Mouse (Mus musculus): Measurements from ENCODE around the gene Cldnd2. TPM values are rescaled to one million over a fixed set of nuclear protein-coding genes. Genes with fewer than 3 reads are reported as not detected.
"Not testable (repeated sequence)": the region's sequence is repeated elsewhere in the genome, so short reads cannot be mapped to it uniquely, and the experiment has no call there.

Cldnd2 gene
- not detected in 2 replicates for polyA plus RNA-seq (2015; fragmentation: Nextera tagmentation; extraction: Ambion mirVana)

DNA sequence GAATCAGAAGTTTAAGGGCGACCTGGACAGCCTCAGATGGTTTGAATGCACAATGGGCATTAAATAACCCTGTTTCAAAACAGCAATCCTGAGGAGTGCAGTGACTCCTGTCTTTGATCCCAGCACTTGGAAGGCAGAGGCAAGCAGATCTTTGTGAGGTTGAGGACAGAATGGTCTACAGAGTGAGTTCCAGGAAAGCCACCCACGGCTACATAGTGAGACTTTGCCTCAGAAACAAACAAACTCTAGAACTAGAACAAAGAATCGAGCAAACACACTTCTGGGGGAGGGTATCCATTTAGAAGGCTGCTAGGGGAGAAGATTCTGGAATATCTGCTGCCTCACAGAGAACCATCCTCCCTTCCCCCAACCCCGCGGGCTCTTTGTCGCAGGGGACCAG is at the start of gene Cldnd2:
Cldnd2 (plus strand) TSS at position 301 of the 400 bp plus-strand sequence.
- no peak for DNase-seq (ENCODE audit: low spot score)

DNA sequence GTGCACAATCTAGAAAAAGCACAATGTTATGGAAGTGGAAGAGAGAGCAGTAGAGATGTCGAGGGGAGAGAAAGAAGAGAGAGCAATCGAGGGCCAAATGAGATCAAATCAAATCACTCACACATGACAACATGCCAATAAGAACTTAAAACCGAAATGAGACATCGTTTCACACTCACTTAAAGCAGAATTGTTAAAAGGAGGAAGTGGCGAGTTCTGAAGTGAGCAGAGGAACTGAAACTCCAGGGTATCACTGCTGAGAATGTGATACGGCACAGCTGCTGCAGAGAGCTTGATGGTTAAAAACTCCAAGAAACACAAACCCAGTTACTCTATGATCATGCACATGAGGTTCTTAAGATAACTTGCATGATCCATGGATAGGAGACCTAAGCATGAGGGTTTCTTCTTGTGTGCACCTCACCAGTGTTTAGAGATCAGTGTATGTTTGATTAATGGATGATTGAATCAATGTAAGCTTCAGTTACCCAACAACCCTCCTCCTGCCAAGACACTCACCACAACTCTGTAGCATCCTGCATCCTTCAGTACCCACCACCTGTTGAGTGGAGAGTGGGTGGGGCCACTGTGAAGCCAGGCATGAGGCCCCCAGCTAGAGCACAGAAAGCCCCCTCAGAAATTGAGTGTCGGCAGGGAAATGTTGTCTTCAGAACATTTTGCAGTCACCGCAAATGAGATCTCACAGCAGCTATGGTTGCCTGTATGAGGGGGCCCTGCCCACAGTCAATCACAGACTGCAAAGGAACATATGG is 48.0 kb upstream of the Cldnd2 start:
- DNase-seq (ENCODE audit: low spot score): peak; percentile 8

DNA sequence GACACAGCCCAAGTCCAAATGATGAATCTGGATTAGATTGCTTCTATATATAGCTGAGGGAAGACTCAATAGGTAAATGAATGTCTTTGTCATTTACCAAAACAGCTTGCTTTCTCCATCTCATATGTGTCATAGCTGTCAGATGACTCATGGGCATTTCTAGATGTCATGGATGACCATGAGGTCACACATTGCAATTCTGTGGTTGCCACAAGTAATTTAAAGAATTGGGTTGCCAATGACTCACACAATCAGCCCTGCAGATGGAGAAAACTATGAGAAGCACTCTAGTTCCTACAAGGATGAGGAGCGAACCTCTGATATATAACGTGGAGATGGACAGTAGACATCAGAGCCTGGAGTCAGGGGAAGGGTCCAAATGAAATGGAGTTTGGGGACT is 41.1 kb upstream of the Cldnd2 start:
- no peak for DNase-seq (ENCODE audit: low spot score)

DNA sequence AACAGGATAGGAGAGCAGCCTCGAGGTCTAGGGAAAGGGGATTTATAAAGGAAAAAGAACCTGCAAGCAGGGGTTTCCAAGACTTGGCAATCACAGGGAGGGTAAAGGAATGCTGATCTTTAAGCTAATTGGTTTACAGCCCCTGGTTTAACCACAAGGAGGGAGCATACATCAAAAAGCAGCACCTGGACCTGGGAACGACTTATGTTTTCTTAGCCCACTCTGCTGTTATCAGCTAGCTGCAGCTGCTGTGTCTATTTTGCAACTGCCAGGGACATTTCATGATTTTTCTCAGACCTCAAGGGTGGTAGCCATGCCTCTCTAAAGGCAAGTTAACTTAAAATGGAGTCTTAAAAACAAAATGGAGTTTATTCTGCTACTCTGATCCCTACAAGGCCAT is 37.9 kb upstream of the Cldnd2 start:
- no peak for DNase-seq (ENCODE audit: low spot score)

DNA sequence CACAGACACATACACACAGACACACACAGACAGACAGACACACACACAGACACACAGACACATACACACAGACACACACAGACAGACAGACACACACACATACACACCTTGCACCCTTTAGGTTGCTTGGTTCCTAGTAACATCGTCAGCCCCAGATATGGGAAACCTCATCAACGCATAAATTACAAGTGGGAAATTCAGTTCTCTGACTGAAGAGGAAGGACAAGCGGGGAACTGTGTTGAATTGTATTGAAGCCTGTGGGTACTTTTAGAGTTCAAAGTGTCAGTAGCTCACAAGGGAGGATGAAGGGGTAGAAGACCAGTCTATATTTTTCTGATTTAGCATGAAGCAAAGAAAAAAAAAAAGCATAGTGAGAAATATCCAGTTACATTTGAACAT is 33.0 kb upstream of the Cldnd2 start:
- no peak for DNase-seq (ENCODE audit: low spot score)

DNA sequence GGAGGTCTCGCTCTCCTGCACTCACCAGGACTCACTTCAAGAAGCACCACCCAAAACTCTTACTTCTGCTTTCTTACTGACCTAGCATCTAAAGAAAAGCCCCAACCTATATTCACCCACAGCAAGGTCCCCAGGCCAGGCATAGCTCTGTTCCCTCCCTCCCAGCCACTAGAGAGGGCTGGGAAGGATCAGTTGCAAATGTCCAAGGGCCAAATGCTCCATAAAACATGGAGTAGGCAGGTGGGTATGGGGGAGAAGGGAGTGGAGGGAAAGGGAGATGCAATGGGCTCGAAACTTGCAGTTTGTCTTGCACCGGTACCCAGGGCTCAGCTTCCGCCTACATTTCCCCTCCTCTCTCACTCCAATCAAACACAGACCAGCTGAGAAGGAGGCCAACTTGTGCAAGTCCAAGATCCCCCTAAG is 32.4 kb upstream of the Cldnd2 start, which contains the start of gene Siglecg:
Siglecg (plus strand) TSS at position 74 of the 423 bp plus-strand sequence.
- DNase-seq (ENCODE audit: low spot score): no peak

DNA sequence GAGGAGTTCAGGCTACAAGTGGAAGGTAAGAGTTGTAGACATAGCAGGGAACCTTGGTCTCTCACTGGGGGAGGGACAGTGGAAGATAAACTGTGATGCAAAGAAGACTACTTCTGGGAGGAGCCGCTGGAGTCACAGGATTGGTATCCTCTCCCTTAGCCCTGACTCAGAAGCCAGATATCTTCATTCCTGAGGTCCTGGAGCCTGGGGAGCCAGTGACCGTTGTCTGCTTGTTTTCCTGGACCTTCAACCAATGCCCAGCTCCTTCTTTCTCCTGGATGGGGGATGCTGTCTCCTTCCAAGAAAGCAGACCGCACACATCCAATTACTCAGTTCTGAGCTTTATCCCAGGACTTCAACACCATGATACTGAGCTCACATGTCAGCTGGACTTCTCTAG is 31.5 kb upstream of the Cldnd2 start:
- no peak for DNase-seq (ENCODE audit: low spot score)

DNA sequence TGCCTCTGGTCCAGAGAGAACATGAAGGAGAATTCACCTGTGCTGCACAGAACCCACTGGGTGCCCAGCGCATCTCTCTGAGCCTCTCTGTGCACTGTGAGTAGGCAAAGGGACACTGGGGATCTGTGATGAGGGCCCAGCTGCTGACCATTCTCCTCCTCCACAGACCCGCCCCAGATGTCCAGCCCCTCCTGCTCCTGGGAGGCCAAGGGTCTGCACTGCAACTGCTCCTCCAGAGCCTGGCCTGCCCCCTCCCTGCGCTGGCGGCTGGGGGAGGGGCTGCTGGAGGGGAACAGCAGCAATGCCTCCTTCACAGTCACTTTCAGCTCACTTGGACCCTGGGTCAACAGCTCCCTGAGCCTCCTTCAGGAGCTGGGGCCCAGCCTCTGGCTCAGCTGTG is 28.9 kb upstream of the Cldnd2 start:
- DNase-seq (ENCODE audit: low spot score): not testable (repeated sequence)

DNA sequence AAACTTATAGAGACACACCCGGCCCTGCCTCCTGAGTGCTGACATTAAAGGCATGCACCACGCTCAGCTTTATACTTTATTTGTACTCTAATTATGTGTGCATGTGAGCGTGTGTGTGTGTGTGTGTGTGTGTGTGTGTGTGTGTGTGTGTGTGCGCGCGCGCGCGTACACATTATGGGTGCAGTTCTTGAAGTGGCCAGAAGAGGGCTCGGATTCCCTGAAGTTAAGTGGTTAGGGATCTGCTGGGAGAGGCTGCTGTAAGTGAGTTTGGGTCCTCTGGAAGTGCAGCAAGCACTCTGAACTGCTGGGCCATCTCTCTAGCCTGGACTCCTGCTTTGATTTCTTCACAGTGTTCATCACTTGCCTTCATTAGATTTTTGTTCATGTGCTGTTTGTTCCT is 23.3 kb upstream of the Cldnd2 start:
- no peak for DNase-seq (ENCODE audit: low spot score)

DNA sequence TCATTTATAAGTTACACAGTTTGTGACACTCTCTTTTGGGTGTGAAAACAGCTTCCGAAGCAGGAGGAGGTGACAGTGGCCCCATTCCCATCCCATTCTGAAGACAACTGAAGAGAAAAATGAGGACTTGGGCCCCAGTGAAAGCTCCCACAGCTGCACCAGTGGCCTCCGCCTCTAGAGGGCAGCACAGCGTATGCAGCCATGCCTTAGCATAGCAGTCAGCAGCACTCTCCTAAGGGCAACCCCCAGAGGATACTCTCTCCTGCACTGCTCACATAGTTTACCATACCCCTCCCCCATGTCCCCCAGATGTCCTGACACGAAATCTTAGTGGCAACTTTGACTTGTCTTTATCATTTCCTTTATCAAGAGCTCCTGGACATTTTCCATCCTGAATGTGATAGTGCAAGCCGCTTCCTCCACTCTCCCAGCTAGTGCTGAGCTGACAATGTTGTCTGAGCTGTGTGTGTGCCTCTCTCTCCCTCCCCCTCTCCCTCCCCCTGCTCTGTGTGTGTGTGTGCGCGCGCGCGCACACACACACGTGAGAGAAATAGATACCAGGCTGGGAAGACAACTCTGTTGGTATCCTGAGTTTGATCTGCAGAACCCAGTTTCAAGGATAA is 17.5 kb upstream of the Cldnd2 start:
- DNase-seq (ENCODE audit: low spot score): peak; percentile 85

DNA sequence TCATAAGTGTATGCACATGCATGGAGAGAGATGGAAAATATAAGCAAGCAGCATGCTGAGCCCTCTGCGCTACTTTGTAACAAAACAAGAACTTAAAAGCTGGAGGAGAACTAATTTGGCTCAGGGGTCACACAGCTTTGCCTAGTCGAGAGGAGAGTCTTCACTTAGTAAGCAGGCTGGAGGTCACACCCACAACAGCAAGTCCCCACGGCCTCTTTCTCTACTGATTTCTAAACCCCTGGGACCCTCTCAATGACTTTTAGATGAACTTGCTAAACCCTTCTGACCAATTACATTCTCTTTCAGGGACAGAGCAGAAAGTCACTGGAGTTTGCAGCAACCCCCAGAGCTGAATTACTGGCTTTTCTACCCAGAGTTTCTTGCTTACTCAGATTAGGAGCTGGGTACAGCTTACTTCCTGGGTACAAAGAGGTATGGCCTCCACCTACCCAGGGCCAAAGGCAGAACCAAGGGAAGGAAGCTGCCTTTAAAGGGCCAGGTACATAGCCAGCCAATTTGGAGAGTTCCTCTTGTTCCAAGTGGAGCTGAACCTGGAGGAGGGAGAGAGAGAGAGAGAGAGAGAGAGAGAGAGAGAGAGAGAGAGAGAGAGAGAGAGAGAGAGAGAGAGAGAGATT is 16.5 kb upstream of the Cldnd2 start:
- DNase-seq (ENCODE audit: low spot score): peak; percentile 42

DNA sequence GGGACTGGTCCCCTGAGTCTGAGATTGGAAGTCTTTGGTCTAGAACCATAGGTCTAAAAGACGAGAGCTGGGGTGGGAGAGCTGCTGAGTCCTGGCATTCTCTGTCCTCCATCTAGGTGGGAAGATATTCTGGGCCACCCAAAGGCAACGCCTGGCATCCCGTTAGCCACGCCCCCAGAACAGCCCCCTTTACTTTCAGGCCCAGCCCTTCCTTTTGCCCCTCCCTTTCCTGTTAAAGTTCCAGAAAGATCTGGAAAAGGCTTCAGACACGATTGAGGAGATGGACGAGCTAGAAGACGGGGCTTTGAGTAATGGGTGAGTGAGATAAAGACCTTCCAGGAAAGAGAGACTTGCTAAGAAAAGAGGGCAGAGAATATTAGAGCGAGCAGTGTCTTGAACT is 13.2 kb upstream of the Cldnd2 start, which contains the start of gene Lim2:
Lim2 (plus strand) TSS at position 265 of the 400 bp plus-strand sequence.
- no peak for DNase-seq (ENCODE audit: low spot score)

DNA sequence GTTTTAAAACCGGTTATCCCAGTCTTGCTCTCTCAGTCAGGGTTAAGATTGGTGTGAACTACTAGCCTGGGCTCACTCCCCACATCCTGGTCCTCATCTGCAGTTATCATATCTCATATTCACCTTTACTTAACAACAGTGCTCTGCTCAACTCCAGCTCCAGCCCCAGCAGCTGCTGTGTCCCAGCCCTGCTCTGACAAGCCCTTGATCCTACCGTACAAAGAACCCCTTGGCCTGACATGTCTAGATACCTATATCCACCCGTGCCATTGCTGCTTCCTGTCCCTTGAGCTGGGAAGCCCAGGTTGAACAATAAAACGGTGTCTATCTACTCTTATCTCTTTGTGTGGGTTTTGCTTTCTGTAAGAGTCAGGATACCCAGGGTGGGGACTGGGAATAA is 11.1 kb upstream of the Cldnd2 start:
- no peak for DNase-seq (ENCODE audit: low spot score)

DNA sequence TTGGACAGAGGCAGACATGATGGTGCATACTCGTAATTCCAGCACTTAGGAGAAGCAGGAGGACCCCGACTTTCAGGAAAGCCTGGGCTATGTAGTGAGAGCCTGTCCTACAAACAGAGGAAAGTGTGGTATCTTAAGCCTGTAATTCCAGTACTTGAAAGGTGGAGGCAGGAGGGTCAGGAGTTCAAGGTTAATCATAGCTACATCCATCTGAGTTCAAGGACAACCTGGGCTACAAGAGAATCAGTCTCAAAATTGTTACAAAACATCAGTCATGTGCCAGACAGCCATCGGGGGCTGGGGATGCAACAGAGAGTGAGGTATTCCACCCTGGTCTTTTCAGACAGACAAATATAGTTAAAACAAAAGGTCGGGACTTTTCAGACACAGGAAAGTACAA is 7.7 kb upstream of the Cldnd2 start:
- DNase-seq (ENCODE audit: low spot score): no peak

DNA sequence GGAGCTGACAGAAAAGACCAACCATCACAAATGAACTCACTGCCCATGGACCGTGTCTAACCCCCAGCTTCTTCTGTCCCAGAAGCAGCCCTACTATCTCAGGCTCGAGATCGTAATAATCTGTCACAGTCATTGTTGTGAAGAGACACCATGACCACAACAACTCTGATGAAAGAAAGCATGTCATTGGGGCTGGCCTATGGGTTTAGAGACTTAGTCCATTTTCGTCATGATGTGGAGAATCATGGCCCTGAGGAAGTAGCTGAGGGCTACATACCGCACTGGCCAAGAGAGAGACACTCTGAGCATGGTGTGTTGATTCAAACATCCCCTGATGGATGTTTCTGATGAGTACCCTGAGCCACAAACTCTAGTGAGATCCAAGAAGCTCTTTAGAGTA is 5.9 kb upstream of the Cldnd2 start:
- DNase-seq (ENCODE audit: low spot score): no peak

DNA sequence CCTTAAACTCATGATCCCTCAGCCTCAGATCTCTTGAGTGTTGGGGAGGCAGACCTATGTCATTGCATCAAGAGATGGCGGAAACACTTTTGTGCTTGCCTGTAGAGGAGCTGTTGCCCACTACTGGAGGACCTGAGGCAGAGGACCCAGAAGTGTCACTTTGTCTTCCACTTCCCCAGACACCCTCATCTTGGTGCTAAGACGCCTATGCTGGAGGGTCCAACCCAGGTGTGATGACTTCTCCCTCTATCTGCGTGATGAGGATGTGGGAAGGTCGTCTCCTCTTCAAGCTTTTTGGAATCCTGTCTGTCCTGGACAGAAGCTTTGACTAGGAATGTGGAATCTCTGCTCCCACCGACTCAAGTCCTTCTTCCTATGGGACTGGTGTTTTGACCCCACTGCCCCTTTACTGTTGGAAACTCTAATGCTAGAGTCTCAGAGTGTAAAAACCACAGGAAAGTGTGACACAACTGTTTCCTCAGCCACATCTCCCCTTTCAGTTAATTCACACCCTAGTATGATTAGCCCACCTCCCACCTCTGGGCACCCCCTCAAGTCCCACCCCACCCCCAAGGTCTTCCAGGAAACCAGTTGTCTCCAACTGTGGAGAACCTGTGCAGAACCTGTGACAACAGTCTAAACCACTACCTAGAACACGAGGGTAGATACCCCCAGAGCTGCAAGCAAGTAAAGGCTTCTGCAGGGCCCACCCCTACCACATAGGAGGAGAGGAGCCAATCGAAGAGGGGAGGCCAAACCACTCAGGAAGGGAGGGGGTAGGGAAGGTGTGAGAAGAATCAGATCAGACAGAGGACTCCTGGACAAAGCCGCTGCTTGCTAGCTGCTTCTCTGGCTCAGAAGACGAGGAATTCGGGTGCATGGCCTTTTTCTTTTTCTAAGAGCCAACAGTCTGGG is 4.0 kb upstream of the Cldnd2 start, which contains the start of gene Nkg7:
Nkg7 (plus strand) TSS at position 733 of the 915 bp plus-strand sequence.
- DNase-seq (ENCODE audit: low spot score): peak; percentile 33

DNA sequence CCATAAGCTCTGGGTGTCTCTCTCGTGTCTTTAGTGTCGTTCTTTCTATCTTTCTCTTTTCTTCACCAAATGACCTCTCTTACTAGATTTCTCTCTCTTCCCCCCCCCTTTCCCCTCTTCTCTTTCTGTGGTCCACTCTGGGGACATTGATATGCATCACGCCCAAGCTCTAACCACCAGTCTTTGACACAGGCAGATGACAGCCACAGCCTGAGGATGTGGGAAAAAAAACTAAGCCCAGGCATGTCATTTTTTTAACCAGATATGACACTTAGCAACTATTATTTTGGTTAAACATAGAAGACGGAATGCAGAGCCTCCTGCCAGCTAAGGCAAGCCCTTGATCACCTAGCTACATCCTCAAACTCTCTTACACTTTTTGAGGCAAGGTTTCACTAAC is 2.0 kb upstream of the Cldnd2 start:
- DNase-seq (ENCODE audit: low spot score): no peak

DNA sequence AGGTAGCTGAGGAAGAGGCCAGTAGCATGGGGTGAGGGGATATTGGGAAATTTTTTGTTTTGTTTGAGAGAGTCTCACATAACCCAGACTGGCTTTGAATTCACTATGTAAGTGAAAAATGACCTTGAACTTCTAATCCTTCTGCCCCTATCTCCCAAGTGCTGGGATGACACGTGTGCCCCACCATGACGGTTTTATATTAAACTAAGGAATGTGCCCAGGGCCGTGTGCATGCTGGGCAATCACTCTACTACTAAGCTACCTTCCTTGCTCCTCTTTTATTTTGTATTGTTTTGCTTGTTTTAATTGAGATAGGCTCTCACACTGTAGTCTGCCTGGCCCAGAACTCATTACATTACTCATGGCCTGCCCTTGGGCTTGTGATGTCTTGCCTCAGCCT is 489 bp downstream of the Cldnd2 start:
- no peak for DNase-seq (ENCODE audit: low spot score)

DNA sequence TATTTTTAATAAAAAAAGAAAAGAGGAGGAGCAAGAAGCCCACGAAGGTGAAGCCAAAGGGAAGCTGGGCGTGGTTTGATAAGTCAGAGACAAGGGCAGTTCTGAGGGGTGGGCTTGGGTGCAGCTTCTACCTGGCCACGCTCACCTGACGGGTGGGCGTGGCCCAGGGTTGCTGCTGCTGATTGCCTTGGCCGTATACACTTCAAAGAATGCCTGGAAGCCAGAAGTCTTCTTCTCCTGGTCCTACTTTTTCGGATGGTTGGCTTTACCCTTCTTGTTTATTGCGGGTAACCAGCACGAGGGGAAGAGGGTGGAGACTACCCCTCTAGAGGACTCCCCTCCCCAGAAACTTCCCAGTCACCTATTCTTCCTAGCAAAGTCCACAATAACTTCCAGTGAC is 2.1 kb downstream of the Cldnd2 start:
- DNase-seq (ENCODE audit: low spot score): peak; percentile 4

DNA sequence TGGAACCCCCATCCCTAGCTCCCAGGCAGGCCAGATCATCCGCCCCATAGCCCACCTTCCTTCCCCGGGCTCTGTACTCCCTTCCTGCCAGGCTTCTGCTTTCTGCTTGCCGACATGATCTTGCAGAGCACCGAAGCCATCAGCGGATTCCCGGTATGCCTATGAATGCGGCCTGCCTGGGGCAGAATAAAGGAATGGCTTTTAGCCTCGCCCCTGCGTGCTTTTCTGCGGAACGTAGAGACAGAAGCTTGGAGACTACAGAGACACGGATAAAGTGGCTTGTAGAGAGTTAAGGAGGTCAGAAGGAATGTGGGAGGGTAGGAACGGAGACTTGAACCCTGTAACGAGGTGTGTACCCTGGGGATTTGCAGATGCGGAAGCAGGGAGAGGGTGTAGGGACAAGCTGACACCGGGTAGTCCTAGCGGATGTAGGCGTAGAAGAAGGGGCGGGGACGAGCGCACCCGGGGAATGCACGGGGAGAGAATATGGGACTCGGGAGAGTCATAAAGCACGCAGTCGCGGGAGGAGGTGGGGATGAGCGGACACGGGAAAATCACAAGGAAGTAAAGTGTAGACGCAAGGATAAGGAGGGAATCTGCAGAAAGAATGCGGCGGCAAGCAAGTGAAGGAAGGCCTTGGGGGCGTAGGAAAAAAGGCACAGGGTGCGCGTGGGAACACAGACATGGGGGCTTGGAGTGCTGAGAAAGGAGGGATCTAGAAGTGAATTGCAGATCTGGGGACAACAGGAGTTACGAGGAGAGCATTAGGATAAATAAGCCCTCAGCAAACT is 2.7 kb downstream of the Cldnd2 start:
- peak; percentile 70 for DNase-seq (ENCODE audit: low spot score)
